Mouse (Mus musculus): ENCODE results near the gene Aip.

The Aip gene

DNA sequence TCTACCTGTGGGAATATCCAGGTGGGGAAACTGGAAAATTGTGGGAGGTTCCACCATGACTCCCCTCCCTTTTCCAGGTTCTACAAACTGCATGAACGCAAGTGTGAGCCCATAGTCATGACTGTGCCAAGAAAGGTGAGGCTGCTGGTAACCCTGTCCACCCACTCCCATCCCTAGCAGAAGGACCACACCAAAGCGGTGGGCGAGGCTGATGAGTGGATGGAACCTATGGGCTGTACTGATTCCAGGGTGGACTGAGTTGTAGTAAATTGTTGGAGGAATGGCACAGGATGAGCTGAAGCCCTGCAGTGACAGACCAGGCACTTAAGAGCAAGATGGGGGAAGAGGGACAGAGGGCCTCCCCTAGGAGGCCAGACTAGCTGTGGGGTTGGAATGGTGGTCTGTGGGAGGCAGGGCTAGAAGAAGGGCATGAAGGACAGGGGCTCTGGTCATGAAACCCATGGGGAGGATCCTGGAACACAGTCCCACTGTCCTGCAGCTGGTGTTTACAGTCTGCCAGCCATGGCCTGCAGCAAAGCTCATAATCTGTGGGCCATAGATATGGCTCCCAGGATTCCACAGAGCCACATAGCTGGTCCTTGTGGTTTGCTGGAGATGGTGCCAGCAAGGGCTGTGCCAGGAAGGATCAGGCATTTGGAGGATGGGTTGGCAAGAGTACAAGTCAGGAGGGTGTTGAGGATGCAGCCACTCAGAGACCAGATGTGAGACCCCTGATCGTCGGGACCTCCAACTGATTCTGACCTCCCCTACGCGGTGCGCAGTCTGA, 27.0 kb upstream of the Aip start:
- DNase-seq (ENCODE audit: low spot score) = no peak

DNA sequence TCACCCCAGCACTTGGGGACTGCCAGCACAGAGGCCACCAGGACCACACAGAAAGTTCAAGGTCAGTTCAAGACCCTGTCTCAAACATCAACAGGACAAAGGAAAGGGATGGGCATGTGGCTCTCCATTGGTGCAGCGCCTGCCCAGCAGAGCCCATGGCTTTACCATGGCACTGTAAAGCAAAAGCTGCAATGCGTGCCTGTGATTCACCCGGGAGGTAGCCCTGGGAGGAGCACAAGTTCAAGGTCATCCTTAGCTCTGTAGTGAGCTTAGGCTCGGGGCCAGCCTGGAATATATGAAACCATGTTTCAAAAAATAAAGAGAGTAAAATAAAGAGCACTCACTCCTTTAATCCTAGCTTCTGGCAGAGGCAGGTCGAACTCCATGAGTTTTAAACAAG, 26.2 kb upstream of the Aip start:
- DNase-seq (ENCODE audit: low spot score) = no peak

DNA sequence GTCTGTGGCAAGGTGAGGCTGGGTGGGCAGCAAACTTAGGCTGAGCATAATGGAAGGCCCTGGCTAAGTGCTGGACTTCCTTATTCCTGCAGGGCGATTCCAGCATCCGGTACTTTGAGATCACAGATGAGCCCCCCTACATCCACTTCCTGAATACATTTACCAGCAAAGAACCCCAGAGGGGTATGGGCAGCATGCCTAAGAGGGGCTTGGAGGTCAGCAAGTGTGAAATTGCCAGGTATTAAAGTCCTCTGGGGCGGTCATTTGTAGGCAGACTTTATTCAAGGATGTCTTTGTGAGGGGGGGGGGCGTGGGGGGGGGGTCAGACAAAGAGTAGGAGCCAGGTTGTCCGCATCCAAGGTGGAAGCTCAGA, 25.8 kb upstream of the Aip start:
- no peak for DNase-seq (ENCODE audit: low spot score)

DNA sequence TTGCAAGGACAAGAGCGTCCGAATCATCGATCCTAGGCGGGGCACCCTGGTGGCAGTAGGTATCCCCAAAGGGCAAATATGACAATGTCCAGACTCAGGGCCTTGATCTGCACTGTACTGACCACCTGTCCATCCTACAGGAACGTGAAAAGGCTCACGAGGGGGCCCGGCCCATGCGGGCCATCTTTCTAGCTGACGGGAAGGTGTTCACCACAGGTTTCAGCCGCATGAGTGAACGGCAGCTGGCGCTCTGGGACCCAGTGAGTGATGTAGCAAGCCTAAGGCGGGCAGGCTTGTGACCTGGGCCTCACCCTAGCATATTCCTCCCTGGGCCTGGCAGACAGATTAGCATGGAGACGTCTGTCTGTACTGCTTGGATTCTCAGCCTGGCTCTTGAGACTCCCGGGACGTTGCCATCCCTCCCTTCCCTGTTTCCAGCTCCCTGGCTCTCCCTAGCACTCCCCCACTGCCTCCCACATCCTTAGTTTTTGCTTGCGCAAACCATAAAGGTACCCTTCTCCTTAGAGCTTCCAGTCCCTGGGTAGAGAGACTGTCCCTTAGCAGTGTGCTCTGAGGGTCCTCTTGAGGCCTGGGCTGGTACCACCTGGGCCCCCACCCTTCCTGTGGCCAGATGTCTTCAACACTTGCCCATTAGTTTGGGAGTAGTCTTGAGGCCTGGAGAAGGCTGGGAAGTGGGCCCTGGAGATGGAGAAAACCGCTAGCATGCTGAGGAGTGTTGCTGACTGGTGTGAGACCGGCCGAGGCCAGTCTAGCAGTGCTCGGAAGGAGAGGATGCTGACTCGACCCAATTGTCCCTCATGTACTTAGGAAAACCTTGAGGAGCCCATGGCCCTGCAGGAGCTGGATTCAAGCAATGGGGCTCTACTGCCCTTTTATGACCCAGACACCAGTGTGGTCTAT, 25.2 kb upstream of the Aip start:
- no peak for DNase-seq (ENCODE audit: low spot score)

DNA sequence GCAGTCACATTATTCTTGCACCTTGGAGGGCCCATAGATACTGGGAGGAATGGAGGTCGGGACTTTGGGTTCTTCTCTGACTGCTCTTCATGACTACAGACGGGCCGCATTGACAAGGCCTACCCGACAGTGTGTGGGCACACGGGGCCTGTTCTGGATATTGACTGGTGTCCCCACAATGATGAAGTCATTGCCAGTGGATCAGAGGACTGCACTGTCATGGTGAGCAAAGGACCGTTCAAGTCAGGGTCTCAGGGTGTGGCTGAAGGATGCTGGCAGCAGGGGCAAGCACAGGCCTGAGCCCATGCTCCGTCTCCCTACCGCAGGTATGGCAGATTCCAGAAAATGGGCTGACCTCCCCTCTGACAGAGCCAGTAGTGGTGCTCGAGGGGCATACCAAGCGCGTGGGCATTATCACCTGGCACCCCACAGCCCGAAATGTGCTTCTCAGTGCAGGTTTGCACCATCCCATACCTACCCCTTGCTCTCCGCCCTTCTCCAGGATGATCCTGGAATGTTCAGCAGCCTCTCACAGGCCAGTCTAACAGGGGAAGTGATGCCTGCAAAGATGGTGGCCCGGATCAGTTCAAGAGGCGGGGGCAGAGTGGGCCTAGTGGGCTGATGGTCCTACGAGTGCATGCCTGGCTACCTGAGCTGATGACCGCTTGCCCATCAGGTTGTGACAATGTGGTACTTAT, 24.3 kb upstream of the Aip start:
- no peak for DNase-seq (ENCODE audit: low spot score)

DNA sequence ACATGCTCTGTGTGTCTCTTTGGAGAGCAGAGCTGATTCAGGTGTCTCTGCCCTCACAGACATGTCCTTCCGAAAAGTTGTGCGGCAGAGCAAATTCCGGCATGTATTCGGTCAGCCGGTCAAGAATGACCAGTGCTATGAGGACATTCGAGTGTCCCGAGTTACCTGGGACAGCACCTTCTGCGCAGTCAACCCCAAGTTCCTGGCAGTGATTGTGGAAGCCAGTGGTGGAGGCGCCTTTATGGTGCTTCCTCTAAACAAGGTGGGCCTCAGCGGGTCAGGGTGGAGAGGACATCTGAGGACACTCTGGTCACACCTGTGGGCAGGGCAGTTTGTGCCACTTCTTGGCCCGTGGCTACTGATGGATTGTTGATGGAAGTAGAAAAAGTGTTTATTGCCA, 23.6 kb upstream of the Aip start:
- no peak for DNase-seq (ENCODE audit: low spot score)

DNA sequence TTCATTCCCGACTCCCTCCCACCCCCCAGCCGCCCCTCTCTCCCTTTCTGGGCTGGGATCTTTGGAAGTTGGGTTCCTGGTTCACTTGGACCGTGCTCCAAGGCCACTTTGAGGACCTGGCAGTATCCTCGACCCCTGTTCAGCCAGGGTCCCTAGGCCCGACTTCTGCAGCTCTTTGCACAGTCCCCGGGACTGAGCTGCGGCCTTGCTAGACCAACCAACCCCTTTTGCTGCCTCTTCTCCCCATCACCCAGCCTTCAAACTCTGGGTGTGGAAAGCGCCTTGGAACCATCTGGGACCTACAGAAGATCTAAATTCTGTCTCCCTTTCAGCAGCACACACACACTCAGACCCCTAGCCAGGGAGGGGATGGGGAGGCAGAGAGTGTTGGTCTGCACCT, 23.2 kb upstream of the Aip start:
- DNase-seq (ENCODE audit: low spot score) = no peak

DNA sequence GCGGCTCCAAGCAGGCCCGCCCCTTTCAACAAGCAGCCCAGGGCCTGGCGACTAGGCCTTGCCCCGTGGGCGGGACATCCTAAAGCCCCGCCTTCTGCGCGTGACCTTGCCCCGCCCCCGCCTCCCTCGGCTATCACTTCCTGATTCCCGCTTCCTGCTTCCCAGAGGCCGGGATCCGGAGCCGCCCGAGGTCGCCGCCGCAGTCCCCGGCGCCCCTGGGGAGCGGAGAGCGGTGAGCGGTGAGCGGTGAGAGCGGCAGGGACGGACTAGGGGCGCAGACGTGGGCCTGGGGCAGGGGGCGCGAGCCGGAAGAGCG, 22.8 kb upstream of the Aip start, which contains the start of gene Coro1b:
TSS of gene Coro1b (plus strand) at position 129 of the 316 bp plus-strand sequence.
- peak; percentile 96 for DNase-seq (ENCODE audit: low spot score)

DNA sequence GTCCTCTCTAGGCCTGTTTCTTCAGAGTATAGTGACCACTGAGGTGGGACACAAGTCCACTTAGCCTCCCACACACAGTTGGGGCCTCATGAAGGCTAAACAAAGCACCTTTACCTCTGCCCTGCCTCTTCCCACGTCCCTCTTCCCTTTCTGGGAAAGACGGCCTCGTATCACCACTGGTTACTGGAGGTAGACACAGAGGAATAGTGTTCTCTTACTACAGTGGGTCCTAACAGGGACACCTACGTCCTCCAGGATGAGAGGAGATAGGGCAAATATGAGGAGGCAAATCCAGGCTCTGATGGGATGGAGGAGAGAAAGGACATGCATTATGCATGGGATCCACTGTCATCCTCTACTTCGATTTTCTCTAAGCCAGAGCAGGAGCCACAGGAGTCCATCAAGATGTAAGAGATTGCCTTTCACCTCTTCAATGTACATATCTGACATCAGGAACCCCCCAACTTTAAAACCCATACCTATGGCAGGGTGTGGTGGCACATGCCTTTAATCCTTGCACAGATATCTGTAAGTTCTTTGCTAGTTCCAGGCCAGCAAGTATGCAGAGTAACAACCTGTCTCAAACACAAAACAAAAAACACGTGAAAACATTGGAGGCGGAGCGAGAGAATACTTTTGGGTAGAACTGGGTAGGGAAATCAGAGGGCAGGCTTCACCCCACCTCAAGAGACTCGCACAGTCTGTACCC, 22.3 kb upstream of the Aip start:
- DNase-seq (ENCODE audit: low spot score) = no peak

DNA sequence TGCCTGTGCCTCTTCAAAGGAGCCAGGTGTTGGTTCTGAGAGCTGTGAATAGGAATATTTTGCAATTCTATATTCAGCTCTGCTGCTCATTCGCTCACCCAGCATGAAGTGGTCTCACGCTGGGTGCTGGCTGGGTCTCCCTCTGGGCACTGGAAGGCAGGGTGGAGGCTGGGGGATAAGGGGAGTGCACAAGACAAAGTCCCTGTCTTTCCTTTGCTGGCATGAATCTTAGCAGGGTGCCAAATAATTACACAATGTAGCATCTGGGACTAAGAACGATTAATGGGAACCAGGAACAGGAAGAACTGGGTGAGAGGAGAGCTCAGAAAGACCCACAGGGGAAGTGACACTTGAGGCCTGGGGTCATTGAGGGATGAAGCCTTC, 21.4 kb upstream of the Aip start:
- DNase-seq (ENCODE audit: low spot score) = no peak

DNA sequence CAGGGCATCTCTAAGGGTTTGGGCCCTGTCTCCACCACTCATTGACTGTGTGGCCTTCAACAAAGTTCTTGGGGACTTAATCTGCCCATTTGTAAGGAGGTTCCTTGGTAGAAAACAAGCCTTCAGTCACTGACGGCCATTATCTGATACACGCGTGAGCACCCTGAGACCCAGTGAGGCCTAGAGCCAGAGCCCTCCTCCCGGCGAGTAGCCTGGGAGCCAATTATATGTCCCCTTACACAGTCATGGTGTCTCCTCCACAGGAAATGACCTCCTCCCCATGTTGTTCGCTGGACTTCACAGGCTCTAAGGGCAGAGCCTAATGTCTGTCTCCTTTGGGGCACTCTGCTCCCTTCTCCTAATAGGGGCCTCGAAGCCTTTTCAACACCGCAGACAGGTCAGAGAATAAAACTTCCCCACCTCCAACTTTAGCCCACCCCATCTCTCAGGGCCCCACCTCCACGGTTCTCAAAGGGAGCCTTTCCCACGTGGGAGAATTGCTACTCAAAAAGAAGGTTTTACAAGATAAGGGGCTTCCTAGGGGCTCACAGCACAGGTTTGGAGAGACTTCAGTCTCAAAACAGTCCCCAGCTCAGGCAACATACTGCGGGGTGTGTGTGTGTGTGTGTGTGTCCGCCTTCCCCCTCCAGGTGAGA, 20.8 kb upstream of the Aip start:
- no peak for DNase-seq (ENCODE audit: low spot score)

DNA sequence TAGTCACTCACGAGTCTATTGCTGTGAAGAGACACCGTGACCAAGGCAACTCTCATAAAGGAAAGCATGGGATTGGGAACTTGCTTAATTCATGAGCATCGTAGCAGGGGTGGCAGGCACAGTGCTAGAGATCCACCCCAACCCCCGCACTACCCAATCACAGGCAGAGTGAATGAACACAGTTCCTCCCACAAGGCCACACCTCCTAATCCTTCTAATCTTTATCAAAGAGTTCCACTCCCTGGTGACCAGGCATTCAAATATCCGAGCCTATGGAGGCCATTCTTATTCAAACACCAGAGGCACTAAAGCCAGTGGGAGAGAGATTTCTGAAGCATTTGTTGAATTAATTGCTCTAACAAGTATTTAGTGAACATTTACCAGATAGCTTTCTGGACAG, 20.3 kb upstream of the Aip start:
- DNase-seq (ENCODE audit: low spot score) = no peak

DNA sequence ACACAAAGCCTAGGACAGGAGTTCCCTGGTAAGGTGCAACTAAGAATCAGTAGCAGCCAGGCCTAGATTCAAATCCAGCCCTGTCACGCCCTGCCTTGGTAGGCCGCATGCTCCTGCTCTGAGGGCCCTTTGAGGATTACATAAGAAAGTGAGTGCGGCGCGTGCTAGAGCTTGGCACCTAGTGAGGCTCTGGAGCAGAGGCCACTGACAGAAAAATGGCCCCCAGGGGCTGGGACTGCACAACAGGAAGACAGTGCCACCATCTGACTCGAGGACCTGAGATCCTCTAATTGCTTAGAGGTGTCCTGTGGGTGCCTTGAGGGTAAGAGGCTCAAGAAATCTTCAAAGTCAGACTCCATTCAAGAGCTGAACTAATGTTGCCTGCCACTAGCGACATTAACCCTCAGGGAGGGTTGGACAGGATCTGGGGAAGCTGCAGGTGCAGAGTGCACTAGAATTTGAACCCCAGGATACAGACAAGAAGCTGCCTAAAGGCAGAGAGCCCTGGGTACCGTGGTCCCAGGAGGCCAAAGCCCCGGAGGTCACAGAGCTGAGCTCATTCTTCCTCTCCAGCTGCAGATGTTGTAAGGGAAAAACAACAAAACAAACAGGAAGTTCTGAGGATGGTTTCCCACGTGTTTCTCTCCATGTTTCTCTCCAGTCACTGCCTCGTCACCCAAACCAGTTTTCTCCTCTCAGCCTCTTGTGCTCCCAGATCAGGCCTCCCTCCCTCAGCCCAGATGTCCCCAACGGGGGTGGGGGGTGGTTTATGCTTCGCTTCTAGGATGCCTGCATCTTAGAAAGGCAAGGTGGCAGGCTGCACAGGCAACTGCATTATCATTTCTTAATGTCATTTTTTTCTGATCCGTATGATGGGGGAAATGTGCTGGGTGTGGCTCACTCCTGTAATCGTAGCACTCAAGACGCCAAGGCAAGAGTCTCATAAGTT, 19.2 kb upstream of the Aip start:
- DNase-seq (ENCODE audit: low spot score) = no peak

DNA sequence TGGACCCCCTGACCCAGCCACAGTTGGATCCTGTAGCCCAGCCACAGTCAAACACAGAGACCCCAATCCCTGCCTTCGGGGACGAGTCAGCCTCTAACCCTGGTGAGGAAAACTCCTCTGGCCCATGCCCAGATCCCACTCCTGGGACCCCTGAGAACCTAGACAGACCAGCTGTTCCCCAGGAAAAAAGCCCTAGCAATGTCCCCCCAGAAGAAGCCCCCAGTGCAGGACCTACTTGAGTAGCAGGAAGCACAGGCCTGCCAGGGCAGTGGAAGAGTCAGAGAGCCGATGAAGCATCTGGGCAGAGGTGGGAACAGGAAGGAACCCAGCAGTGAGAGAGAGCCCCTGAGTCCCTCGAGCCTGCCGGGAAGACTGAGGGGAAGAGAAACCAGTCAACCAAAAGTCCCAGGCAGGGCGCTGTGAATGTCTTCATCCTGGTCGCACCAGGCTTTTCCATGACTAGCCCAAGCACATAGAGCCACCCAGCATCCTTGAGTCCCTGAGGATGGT, 18.2 kb upstream of the Aip start, which contains the start of gene Cabp4:
TSS of gene Cabp4 (minus strand) at position 275 of the 510 bp plus-strand sequence.
- DNase-seq (ENCODE audit: low spot score) = no peak

DNA sequence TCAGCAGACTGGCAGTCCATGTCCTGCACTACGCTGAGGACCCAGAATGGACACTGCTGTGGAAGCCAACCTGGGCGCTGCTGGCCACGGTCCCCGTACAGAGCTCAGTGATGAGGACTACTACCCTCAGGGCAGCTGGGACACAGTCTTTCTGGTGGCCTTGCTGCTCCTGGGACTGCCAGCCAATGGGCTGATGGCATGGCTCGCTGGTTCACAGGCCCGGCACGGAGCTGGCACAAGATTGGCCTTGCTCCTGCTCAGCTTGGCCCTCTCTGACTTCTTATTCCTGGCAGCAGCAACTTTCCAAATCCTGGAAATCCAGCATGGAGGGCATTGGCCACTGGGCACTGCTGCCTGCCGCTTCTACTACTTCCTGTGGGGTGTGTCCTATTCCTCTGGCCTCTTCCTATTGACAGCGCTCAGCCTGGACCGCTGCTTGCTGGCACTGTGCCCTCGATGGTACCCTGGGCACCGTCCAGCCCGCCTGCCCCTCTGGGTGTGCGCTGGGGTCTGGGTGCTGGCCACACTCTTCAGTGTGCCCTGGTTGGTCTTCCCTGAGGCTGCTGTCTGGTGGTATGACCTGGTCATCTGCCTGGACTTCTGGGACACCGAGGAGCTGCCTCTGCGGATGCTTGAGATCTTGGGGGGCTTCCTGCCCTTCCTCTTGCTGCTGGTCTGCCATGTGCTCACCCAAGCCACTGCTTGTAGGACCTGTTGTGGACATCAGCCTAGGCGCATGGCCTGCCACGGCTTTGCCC, 16.9 kb upstream of the Aip start:
- DNase-seq (ENCODE audit: low spot score) = no peak

DNA sequence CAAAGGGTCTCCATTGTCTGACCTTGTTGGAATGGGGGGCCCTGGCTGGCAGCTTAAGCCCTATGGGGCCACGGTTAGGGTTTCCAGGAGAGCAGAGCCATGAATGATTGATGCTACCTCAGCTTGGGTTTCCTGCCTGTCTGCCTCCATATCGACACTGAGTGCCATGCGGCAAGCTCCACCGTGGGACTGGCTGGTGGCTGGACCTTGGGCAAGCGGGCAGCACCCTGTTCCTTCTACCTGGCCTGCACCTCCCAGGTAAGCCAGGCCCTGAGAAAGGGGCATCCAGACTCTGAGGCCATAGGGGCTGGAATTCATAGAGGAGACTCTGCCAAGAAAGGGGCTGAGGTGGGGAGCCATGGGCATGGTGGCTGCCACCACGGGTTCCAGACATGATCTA, 14.5 kb upstream of the Aip start:
- DNase-seq (ENCODE audit: low spot score) = no peak

DNA sequence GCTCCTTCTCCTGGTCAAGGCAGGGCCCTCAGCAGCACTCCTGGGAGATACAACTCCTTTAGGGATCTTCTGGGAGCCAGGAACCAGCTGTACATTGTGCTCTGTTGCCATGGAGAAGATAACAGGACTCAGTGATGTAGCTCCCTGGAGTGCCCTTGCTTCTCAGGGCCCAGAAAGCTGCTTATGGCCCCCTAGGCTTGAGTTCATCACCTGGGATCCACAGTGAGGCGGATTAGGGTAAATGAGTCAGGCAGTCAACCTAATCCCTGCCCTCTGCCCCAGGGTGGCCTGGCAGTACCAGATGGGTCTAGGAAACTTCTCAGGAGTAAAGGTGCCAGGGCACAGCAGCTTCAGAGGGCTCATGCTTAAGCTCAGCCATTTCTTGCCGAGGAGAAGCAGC, 13.8 kb upstream of the Aip start, which contains the start of gene Gpr152:
TSS of gene Gpr152 (plus strand) at position 342 of the 400 bp plus-strand sequence.
- DNase-seq (ENCODE audit: low spot score) = no peak

DNA sequence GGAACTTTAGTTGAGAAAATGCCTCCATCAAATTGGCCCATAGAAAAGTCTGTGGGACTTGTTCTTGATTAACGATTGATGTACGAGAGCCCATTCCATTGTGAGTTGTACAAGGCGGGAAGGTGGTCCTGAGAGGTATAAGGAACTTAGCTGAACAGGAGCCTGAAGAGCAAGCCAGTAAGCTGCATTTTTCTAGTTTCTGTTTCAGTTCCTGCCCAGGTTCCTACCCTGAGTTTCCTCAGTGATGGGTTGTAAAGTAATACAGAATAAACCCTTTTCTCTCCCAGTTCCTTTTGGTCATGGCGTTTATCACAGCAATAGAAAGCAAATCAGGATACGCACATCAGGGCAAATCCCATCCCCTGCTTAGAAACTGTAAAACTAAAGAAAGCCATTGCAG, 12.3 kb upstream of the Aip start:
- DNase-seq (ENCODE audit: low spot score) = no peak

DNA sequence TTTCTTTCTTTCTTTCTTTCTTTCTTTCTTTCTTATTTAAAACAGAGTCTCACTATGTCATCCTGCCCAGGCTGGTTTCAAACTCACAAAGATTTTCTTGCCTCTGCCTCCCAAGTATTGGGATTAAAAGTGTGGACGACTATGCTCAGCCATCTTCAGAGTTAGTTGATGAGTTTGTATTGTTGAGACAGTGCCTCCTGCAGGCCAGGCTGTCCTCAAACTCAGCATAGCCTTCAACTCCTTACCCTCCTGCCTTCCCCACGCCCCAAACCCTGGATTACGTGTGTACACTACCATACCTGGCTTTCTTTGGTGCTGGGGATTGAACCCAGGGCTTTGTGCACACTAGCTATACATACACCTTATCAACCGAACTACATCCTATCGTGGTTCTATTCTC, 10.8 kb upstream of the Aip start:
- DNase-seq (ENCODE audit: low spot score) = no peak

All from embryo, embryonic 10.5 days (tissue).